Mouse (Mus musculus) megakaryocyte, adult 5-6 weeks (primary cell): Measurements from ENCODE around the gene Taf1a. TPM values are rescaled to one million over a fixed set of nuclear protein-coding genes. Genes with fewer than 3 reads are reported as not detected.
A peak's percentile ranks its signal among the peaks of the same experiment; 100 is the strongest.
"Not testable (repeated sequence)": the region's sequence is repeated elsewhere in the genome, so short reads cannot be mapped to it uniquely, and the experiment has no call there.

ENCODE experiments used
- ATAC-seq: 2 replicates; pipeline ENCODE4 v1.8.0; 2016; ENCODE audit warnings: mild to moderate bottlenecking, inconsistent platforms; ENCODE audit not compliant: poor library complexity, severe bottlenecking
- total RNA-seq, 2 experiments: library from RNA; stranded (forward) in 1 of 2; stranded (reverse) in 1 of 2; fragments of 153-499, 151-499 nt in 1 of 2; fragments of 221-1000, 200-1000 nt in 1 of 2; gene quantifications; 2 replicates each; pipeline versions ENCODE4 v1.2.3 to v1.2.4; 2015 to 2017

The Taf1a gene
- 7.5 and 9.1 TPM in 2 replicates for total RNA-seq (2015)
- total RNA-seq (2017): 9.4 and 11.0 TPM in 2 replicates

DNA sequence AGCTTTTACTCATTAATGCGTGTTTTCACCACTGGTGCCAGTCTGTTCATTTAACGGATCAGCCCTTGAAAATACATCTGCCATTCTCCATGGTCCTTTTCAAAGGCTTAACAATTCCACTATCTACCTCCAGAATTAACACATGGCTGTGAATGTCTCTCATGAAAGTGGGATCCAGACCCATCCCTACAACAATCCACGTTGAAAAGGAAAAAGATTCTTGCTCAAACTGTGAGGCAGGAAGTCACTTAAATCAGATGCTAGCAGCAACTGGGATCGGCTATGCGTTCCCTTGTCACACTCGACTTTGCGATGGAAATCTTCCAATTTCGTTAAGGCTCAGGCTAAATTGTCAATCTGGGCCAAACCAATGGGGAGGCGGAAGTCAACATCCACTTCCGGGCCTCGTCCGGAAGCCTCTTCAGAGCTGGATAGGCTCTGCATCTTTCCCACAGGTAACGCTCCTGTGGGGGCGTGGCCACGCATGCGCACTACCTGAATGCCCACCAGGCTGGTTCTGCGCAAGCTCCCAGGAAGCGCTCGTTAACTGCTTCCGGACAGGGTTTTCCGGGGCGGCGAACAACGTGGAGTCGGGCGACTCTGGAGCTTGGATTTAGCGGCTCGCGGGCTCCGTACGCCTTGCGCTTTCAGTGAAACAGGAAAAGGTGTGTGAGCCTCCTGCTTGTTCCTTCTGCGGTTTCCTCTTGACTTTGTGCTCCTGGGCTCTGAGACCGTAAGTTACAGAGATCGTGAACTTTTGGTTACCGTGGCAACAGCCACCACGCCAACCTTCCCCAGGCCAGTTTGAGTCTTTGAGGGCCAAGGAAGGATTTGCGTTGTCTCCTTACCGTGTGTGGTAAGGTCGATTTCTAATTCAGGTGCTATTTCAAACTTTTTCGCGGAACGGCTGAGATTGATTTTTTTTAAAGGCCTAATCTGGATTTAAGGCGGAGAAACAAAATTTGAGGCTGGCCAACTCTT, at the start of gene Taf1a:
Taf1a (plus strand) TSS at position 556 of the 981 bp plus-strand sequence.
- peak; percentile 95 for ATAC-seq

GRCm38 (mm10) chr1:183342902-183343301, 45.9 kb upstream of the Taf1a start:
- not testable (repeated sequence) for ATAC-seq

DNA sequence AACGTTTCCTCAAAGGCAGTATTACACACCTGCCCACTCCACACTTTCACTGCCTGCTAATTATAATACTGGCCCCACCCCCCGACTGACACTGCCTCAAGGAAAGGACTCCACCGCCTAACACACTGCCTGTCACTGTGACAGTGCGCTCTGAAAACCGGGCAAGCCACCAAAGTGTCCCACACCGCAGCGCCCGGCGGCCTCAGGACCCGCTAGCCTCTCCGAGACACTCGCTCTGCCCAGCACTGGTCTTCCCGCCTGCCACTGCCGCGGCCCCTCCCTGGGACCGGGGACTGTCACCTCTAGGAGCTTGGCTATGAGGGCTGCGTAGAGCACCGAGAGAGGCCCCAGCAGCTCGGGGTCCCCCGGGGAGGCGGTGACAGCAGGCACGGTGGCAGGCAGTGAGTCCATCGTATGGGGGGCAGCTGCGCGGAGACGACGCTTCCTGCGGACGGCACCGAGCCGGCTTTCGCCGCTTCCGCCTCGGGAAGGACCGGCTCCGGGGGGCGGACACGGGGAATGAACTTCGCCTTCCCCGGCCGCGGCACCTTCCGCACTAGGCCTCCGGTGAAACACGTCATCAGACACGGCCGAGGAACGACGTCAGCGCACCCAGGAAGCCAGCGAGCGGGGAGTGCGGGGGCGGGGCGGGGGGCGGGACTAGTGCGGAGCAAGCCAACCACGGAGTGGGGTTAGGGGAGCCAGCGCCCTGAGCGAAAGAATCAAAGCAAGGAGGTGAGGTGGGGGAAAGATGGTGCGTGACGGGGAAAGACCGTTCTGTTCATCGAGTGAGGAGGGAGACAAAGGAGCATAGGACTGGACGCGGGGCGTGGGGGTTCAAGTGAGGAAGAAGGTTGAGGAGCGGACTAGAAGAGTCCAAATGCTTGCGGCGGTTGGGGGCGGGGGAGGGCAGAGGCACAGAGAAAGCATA, 43.6 kb upstream of the Taf1a start:
- ATAC-seq: peak; percentile 77

DNA sequence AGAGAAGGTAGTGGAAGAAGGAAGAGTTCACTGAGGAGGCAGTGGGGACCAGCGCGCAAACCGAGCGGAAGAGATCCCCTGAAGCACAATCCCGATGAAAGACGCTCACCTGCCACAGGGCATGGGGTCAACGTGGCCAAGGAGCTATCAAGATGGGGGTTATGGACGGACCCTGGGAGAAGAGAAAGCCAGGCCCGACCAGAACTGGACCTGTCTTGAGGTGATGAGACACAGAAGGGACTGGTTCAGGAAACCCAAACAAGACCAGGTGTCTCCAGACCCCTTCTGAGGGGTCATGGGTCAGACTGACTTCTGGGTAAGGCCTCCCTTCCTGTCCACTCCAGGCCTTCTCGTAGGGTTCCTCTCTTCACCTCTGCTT, 43.0 kb upstream of the Taf1a start:
- ATAC-seq: peak; percentile 1; the same call in 1 of the 2 replicates

DNA sequence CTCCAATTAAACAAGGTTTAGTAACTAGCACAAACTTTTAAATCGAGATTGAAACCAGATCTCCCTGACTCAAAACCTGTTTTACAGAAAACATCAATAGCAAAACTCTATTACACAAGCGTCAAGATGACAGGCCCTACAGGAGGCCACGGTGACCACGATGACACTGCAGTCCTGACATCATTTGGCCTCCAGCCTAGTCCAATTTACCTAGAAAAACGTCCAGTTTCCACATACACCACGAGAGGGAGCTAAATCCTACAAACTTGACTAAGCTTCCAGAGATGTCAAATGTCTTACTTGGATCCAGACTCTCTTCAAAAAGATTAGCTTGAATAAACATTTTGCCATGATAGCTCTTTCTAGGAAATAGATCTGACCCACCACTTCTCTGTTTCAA, 38.9 kb upstream of the Taf1a start:
- ATAC-seq: peak; percentile 76

GRCm38 (mm10) chr1:183358901-183359300, 29.9 kb upstream of the Taf1a start:
- ATAC-seq: no peak

DNA sequence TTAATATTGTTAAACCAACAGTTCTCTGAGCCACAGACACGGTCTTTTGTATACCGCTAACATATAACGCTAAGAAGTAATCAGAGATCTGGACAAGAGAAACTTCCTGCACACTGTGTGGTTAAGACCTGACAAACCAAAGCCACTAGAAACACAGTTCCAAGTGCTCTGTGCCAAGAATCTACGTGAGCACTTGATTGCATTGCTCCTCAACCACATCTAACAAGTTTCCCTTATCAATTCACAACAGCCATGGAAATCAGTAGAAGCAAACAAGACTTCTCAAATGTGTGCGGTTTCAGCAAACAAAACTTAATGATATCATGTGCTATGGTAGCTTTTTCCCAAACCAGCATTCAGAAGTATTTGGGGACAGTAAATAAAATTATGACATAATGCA, 26.5 kb upstream of the Taf1a start:
- ATAC-seq: peak; percentile 51; the same call in 1 of the 2 replicates

- ATAC-seq: no peak
Observed at GRCm38 (mm10) chr1:183362729-183363576, 25.8 kb upstream of the Taf1a start.

DNA sequence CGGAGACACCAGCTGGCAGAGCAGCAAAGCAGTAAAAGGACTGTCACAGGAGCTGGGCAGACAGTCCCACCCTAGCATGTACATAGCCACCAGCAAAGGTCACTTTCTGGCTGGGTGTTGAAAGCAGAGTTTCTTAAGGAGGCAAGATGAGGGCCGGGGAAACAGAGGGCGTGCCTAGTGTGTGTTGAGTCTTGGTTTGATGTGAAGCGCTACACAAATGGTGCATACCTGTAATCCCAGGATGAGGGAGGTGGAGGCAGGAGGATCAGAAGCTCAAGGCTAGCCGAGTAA, 25.3 kb upstream of the Taf1a start:
- ATAC-seq: no peak

- no peak for ATAC-seq
Observed at GRCm38 (mm10) chr1:183366361-183366760, 22.4 kb upstream of the Taf1a start.

- ATAC-seq: peak; percentile 49
Observed at GRCm38 (mm10) chr1:183368601-183369400, 20.0 kb upstream of the Taf1a start.

DNA sequence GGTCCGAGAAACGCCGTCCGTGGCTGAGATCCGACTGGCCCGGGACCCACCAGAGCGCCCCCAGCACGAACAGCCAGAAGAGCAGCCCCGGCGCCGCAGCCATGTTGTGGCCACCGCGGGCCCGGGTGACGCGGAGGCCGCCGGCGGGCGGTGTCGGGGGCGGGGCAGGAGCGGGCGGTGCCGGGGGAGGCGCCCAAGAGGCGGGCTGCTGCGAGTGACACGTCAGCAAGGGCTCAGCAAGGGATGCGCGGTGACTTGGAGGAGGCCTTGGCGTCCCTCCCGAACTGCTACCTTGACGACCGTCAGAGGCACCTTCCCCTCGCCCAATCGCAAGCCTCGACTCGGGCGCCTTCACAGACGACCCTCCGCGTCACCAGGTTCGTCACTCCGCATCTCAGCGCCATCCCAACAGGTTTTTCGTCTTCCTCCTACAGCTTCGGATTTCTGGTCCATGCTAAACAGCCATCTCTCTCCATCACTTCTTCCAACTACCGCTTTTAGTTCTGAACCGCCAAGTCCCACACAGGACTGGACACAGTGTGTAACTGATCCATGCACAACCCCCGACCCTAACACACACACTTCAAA, 19.3 kb upstream of the Taf1a start, which contains the start of gene Mia3:
Mia3 (minus strand) TSS at position 127 of the 588 bp plus-strand sequence.
- ATAC-seq: peak; percentile 94

GRCm38 (mm10) chr1:183374728-183375127, 14.1 kb upstream of the Taf1a start:
- no peak for ATAC-seq

DNA sequence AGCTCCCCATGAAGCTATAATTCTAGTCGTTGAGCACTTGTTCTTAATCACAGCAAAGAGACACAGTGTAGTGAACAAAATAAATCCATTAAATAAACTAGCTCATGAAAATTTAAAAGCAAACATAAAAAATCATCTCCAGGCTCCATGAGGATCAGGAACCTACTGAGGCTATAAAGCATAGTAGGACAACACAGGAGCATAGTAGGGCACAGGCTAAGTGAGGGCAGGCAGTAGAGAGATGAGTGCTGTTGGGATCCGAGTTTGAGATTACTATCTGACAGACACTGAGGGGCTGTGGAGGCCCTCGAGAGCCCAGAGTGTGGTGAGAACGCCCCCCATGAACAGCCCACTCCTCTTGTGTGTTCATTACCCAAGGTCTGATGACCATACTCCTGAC, 11.7 kb upstream of the Taf1a start:
- no peak for ATAC-seq

- peak; percentile 72 for ATAC-seq
Observed at GRCm38 (mm10) chr1:183378321-183378941, 10.3 kb upstream of the Taf1a start.

- ATAC-seq: not testable (repeated sequence)
Observed at GRCm38 (mm10) chr1:183379376-183379775, 9.4 kb upstream of the Taf1a start.

DNA sequence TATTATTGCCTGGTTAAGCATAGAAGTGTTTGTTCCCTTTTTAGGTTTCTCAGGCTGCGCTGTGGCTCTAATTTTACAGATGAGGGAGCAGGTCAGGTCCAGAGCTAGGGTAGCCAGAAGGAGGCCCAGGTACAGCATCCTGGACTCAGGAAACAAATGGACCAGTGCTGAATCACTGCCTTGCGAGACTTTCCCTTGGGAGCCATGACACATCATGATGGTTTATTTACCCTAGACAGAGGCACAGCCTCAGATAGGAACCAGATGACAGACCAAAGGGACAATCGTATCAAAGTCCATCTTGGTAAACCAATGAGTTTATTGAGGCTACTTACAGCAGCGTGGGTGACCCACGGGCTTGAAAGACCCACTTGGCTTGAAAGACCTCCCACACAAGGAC, 7.0 kb upstream of the Taf1a start:
- no peak for ATAC-seq

DNA sequence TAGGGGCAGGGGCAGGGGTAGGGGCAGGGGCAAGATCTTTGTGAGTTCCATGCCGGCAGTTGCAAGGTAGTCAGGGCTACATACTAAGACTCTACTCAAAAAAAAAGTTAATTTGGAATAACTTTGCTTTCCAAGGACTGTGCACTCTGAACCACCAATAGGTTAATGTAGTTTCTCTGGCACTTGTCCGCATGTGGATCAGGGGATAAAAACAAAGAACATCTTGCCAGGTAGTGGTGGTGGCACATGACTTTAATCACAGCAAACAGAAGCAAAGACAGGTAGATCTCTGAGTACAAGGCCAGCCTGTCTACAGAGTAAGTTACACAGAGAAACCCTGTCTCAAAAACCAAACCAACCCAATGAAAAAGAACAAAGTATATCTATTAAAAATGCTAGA, 6.2 kb upstream of the Taf1a start:
- no peak for ATAC-seq

- not testable (repeated sequence) for ATAC-seq
Observed at GRCm38 (mm10) chr1:183387421-183387820, 1.4 kb upstream of the Taf1a start.
